Mouse (Mus musculus) bone marrow macrophage, adult 2 months (primary cell): ENCODE results near the gene Susd6.
"Not testable (repeated sequence)": the region's sequence is repeated elsewhere in the genome, so short reads cannot be mapped to it uniquely, and the experiment has no call there.

Experiments used
- CTCF ChIP-seq: IDR thresholded peaks from 2 replicates; pipeline ENCODE4 v1.5.1; 2012; ENCODE audit warnings: low read depth, mild to moderate bottlenecking, low read length, moderate library complexity
- POLR2A ChIP-seq: IDR thresholded peaks from 2 replicates; pipeline ENCODE4 v1.6.1; 2012; ENCODE audit warnings: mild to moderate bottlenecking, low read depth, low read length, borderline replicate concordance

- not testable (repeated sequence) for TF ChIP-seq POLR2A, CTCF
Observed at GRCm38 (mm10) chr12:80819020-80819419, 28.7 kb downstream of the Susd6 start.
